Mouse (Mus musculus): ENCODE results near the gene Asxl1. TPM values are rescaled to one million over a fixed set of nuclear protein-coding genes. Genes with fewer than 3 reads are reported as not detected.

The Asxl1 gene
- polyA plus RNA-seq, 1 experiment = 33.9 TPM

DNA sequence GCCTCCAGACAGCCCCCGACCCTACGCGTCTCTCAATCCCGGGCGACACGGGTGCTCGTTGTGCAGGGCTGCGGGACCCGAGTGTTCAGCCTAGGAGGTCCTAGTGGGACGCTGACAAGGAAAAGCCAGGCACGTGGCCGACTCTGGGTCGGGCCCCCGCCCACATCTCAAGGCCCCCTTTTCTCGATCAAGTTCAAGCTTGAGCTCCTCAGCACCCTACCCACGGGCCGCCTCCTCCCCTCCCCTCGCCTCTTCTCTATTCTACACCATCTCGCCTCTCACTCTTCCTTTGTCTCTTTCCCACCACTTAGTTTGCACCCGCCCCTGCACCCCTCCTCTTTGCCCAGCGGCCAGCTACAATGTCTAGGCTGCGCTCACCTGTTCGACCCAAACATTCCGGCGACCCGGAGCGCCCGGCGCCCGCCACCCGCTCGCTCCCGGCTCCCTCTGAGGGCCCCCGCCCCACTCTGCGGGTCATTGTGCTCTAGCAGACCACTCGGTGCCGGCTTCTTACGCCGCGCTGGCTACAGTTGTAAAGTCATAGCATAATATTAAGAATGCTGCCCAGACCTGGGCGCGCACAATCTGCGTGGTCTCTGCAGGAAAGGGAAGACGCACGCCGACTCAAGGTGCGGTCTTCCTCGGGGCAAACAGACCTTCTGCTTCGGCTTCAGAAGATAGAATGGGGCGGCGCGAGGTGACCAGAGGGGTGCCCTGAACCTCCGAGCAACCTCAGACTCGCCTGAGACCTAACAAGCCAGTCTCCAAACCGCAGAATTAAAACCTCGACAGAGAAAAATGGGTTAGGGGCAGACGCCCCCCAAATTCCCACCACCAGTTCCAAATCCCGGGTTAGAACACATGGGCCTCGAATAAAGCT, 99.7 kb downstream of the Asxl1 start:
- Histone ChIP-seq H3K4me1 (ENCODE audit: control insufficient read depth, insufficient read depth, low read length) (no peaks in the 10 kb centered on the region), H3K27ac (ENCODE audit: insufficient read depth, low read length) (peak overlapping the region; percentile 0; the same call in 1 of the 2 replicates), H3K4me3 (ENCODE audit: insufficient read depth, low read length) (peak overlapping the region; percentile 54)
- TF ChIP-seq POLR2A (IDR thresholded peaks at IDR 0.05; ENCODE audit: low read depth, low read length) (no peak), CTCF (IDR thresholded peaks at IDR 0.05; ENCODE audit: borderline replicate concordance, insufficient read depth, low read length) (no peak)

DNA sequence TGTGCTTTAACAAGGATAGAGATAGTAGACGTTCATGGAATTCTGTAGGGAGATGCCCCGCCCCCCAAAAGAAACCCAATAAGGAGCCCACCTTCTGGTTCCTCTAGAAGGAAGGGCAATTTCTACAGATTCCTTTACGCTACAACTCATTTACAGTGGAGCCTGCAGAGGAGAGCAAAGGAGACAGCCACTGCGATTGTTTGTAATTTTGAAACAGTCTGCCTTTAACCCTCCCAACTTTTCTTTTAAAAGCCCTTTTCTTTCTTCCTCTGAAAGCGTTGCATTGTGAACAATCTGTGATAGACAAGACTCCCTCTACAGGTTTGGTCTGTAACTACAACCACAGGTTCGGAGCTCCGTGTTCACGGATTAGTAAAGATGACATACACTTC, 100.4 kb downstream of the Asxl1 start:
- Histone ChIP-seq H3K4me3 (ENCODE audit: insufficient read depth, low read length) (peak overlapping the region; percentile 54), H3K4me1 (ENCODE audit: control insufficient read depth, insufficient read depth, low read length) (no peaks in the 10 kb centered on the region), H3K27ac (ENCODE audit: insufficient read depth, low read length) (no peak overlapping the region)
- TF ChIP-seq POLR2A (IDR thresholded peaks at IDR 0.05; ENCODE audit: low read depth, low read length) = no peak
- TF ChIP-seq CTCF (IDR thresholded peaks at IDR 0.05; ENCODE audit: borderline replicate concordance, insufficient read depth, low read length) = no peak

DNA sequence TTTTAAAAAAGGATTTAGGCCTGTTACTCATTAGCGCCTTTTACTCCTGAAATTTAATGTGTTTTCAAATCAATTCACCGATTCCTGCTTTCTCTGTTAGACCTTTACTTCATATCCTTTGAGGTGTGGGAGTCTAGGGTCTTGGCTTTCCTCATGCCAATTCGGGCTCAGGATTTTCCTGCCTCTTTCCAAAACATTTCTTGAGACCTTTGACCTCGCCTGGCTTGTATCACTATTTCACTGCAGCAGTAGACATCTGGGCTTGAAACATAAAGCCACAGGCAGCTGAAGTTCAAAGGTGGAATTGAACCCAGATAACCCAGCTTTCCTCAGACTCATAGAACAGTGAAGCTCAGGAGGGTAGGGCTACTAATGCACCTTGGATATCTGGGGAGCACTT, 100.8 kb downstream of the Asxl1 start:
- Histone ChIP-seq H3K4me1 (ENCODE audit: control insufficient read depth, insufficient read depth, low read length) (no peaks in the 10 kb centered on the region), H3K4me3 (ENCODE audit: insufficient read depth, low read length) (no peak overlapping the region), H3K27ac (ENCODE audit: insufficient read depth, low read length) (no peak overlapping the region)
- TF ChIP-seq POLR2A (IDR thresholded peaks at IDR 0.05; ENCODE audit: low read depth, low read length) = no peak
- no peak for TF ChIP-seq CTCF (IDR thresholded peaks at IDR 0.05; ENCODE audit: borderline replicate concordance, insufficient read depth, low read length)

DNA sequence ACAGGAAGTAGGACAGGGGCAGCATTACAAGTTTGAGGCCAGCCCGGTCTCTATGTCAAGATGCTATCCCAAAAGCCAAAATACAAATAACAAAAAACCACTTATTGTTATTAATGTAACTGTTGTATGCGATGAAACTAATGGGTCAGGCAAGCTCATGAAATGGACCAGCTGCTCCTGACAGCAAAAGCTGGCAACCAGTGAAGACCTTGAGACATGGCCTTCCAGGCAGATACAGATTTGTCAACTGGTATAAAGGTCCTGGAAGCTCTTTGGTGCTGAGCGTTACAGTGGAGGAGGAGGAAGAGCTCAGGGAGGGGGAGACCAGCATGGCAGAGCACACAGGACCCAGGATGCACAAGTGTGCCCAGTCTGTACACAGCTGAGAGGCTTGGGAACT, 102.1 kb downstream of the Asxl1 start:
- TF ChIP-seq POLR2A (IDR thresholded peaks at IDR 0.05; ENCODE audit: low read depth, low read length) = no peak
- no peak for TF ChIP-seq CTCF (IDR thresholded peaks at IDR 0.05; ENCODE audit: borderline replicate concordance, insufficient read depth, low read length)
- Histone ChIP-seq H3K4me1 (ENCODE audit: control insufficient read depth, insufficient read depth, low read length) (no peaks in the 10 kb centered on the region), H3K27ac (ENCODE audit: insufficient read depth, low read length) (no peak overlapping the region), H3K4me3 (ENCODE audit: insufficient read depth, low read length) (no peak overlapping the region)

DNA sequence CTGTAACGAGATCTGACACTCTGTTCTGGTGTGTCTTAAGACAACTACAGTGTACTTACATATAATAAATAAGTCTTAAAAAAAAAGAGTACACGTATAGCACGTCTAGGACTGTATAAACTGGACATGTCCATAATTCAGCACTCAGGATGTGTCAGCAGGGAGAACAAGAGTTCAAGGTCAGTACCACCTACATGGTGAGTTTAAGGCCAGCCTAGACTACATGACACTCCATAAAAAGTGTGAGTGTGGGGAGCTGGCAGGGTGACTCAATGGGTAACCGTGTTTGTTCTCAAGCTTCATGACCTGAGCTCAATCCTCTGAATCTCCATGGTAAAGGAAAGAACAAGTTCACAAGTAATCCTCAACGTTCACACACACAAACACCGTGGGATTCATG, 102.9 kb downstream of the Asxl1 start:
- Histone ChIP-seq H3K4me3 (ENCODE audit: insufficient read depth, low read length) (no peak overlapping the region), H3K27ac (ENCODE audit: insufficient read depth, low read length) (no peak overlapping the region), H3K4me1 (ENCODE audit: control insufficient read depth, insufficient read depth, low read length) (no peaks in the 10 kb centered on the region)
- no peak for TF ChIP-seq POLR2A (IDR thresholded peaks at IDR 0.05; ENCODE audit: low read depth, low read length)
- TF ChIP-seq CTCF (IDR thresholded peaks at IDR 0.05; ENCODE audit: borderline replicate concordance, insufficient read depth, low read length) = no peak

Other genes with a start within 250 kb of the Asxl1 start
- gene Hck, start 237.4 kb upstream of the Asxl1 start, polyA plus RNA-seq (2011; ENCODE audit: insufficient read length, low read depth, missing spikeins) = 0.90 and 4.2 TPM in 2 replicates
- gene Tm9sf4, start 184.5 kb upstream of the Asxl1 start, polyA plus RNA-seq (2011; ENCODE audit: insufficient read length, low read depth, missing spikeins) = 114 and 120 TPM in 2 replicates
- gene Tspyl3, start 120.4 kb upstream of the Asxl1 start, polyA plus RNA-seq (2011; ENCODE audit: insufficient read length, low read depth, missing spikeins) = 4.7 and 5.3 TPM in 2 replicates
- 14.0 and 15.3 TPM in 2 replicates for gene Plagl2, start 104.4 kb upstream of the Asxl1 start, polyA plus RNA-seq (2011; ENCODE audit: insufficient read length, low read depth, missing spikeins)
- gene Pofut1, start 104.3 kb upstream of the Asxl1 start, polyA plus RNA-seq (2011; ENCODE audit: insufficient read length, low read depth, missing spikeins) = 45.7 and 49.7 TPM in 2 replicates
- gene Kif3b, start 54.4 kb upstream of the Asxl1 start, polyA plus RNA-seq (2011; ENCODE audit: insufficient read length, low read depth, missing spikeins) = 20.3 and 21.9 TPM in 2 replicates
- not detected in 2 replicates for gene 4930404H24Rik, start 147.0 kb downstream of the Asxl1 start, polyA plus RNA-seq (2011; ENCODE audit: insufficient read length, low read depth, missing spikeins)
- gene Nol4l, start 184.1 kb downstream of the Asxl1 start, polyA plus RNA-seq (2011; ENCODE audit: insufficient read length, low read depth, missing spikeins) = 4.2 and 4.7 TPM in 2 replicates

Data from embryonic fibroblast, embryonic 13.5 days (primary cell).